Mouse (Mus musculus): ENCODE data around the gene Deaf1. TPM values are rescaled to one million over a fixed set of nuclear protein-coding genes. Genes with fewer than 3 reads are reported as not detected.

Gene Deaf1
- polyA plus RNA-seq, 1 experiment from 2014 or later = 77.5 TPM

DNA sequence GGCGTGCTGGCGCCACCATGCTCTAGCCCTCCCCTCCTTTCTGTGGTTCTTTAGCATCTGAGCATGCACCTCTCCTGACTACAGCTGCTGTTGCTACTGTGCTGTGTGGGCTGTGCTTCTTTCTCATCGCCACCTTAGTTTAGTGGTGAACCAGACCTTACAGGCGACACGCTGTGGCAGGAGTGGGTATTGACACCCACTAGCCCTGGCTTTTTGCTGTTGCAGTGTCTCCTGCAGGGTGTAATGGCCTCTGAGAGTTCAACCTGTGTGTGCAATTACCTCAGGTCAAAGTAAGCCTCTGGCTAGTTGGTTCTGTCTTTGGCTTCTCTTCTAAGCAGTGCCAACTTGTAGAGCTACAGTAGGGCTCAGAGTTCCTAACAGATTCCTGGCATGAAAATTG, 11.5 kb downstream of the Deaf1 start:
- Histone ChIP-seq H3K9ac (no peak overlapping the region), H3K4me2 (replicated peaks) (no peak overlapping the region), H3K27me3 (no peaks in the 10 kb centered on the region), H3K4me1 (no peaks in the 10 kb centered on the region), H3K4me3 (no peak overlapping the region), H3K27ac (no peak overlapping the region), H3K9me3 (no peaks in the 10 kb centered on the region), H3K36me3 (peaks cover 97% of the 10 kb centered on the region)
- 76% methylated on average over 5 of the region's 5 CpGs for WGBS
- ATAC-seq (ENCODE audit: low FRiP score, low read depth) = no peak

DNA sequence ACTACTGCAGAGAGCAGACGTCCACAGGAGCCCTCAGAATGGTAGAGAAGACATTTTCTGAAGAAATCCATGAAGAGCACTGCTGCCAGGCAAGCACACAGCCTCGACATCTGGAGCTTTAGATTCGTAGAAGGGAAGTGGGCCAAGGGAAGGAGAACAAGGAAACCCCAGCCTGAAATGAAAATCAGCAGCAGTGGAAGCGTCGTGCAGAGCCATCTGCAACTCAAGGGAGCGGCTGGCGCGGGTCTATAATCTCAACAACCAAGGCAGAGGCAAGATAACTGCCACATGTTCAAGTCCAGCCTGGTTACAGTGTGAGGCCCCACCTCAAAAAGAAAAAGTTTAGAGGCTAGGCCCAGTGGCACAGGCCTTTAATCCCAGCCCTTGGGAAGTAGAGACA, 12.4 kb downstream of the Deaf1 start:
- Histone ChIP-seq H3K4me1 (no peaks in the 10 kb centered on the region), H3K27ac (no peak overlapping the region), H3K9ac (no peak overlapping the region), H3K4me2 (replicated peaks) (no peak overlapping the region), H3K36me3 (peaks cover 97% of the 10 kb centered on the region), H3K9me3 (no peaks in the 10 kb centered on the region), H3K4me3 (no peak overlapping the region), H3K27me3 (no peaks in the 10 kb centered on the region)
- 83% methylated on average over 8 of the region's 8 CpGs for WGBS
- ATAC-seq (ENCODE audit: low FRiP score, low read depth) = no peak

GRCm38 (mm10) chr7:141314416-141314815, 13.1 kb downstream of the Deaf1 start:
- no peak overlapping the region for H3K9ac ChIP-seq
- H3K27me3 ChIP-seq = no peaks in the 10 kb centered on the region
- H3K9me3 ChIP-seq = no peaks in the 10 kb centered on the region
- H3K36me3 ChIP-seq = peaks cover 99% of the 10 kb centered on the region
- no peak overlapping the region for H3K4me3 ChIP-seq
- 85% methylated on average over 2 of the region's 2 CpGs for WGBS
- ATAC-seq (ENCODE audit: low FRiP score, low read depth) = no peak
- no peak overlapping the region for H3K4me2 ChIP-seq (replicated peaks)
- H3K4me1 ChIP-seq = no peaks in the 10 kb centered on the region
- no peak overlapping the region for H3K27ac ChIP-seq

GRCm38 (mm10) chr7:141304537-141304936, 23.0 kb downstream of the Deaf1 start:
- no peak overlapping the region for H3K4me3 ChIP-seq
- H3K9me3 ChIP-seq = no peaks in the 10 kb centered on the region
- no peak for ATAC-seq (ENCODE audit: low FRiP score, low read depth)
- no peak overlapping the region for H3K27ac ChIP-seq
- WGBS = 92% methylated on average over 4 of the region's 4 CpGs
- peaks cover 98% of the 10 kb centered on the region for H3K36me3 ChIP-seq
- H3K9ac ChIP-seq = no peak overlapping the region
- no peaks in the 10 kb centered on the region for H3K27me3 ChIP-seq
- H3K4me2 ChIP-seq (replicated peaks) = no peak overlapping the region
- H3K4me1 ChIP-seq = no peaks in the 10 kb centered on the region

GRCm38 (mm10) chr7:141302702-141303268, 24.7 kb downstream of the Deaf1 start:
- Histone ChIP-seq H3K9me3 (no peaks in the 10 kb centered on the region), H3K4me3 (no peak overlapping the region), H3K36me3 (peaks cover 93% of the 10 kb centered on the region), H3K27ac (no peak overlapping the region), H3K4me2 (replicated peaks) (no peak overlapping the region), H3K9ac (no peak overlapping the region), H3K4me1 (no peaks in the 10 kb centered on the region), H3K27me3 (no peaks in the 10 kb centered on the region)
- ATAC-seq (ENCODE audit: low FRiP score, low read depth) = no peak
- 77% methylated on average over 1 of the region's 1 CpGs for WGBS

GRCm38 (mm10) chr7:141301386-141301785, 26.1 kb downstream of the Deaf1 start:
- H3K4me2 ChIP-seq (replicated peaks) = no peak overlapping the region
- peaks cover 94% of the 10 kb centered on the region for H3K36me3 ChIP-seq
- H3K4me3 ChIP-seq = no peak overlapping the region
- no peaks in the 10 kb centered on the region for H3K9me3 ChIP-seq
- no peaks in the 10 kb centered on the region for H3K4me1 ChIP-seq
- peaks cover 2% of the 10 kb centered on the region for H3K27me3 ChIP-seq
- no peak for ATAC-seq (ENCODE audit: low FRiP score, low read depth)
- H3K9ac ChIP-seq = no peak overlapping the region
- 95% methylated on average over 9 of the region's 9 CpGs for WGBS
- no peak overlapping the region for H3K27ac ChIP-seq

DNA sequence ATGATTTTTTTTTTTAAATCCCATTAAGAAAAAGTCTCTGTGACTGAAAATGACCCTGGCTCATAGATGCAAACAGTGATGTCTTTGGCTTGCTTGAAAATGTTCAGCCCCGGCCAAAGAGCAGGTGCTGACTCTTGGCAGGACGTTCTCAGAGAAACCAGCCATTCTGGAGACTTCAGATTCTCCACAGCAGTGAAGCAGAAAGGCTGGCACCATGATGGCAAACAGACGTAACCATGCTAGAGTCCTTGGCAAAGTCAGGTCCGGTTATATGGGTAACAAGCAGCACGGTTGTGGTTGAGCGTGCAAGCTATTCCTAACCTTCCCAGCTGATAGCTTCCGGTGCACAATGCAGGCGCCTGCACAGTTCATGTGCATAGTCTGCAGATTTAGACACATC, 28.3 kb downstream of the Deaf1 start:
- ATAC-seq (ENCODE audit: low FRiP score, low read depth) = no peak
- no peak overlapping the region for H3K4me2 ChIP-seq (replicated peaks)
- no peaks in the 10 kb centered on the region for H3K9me3 ChIP-seq
- no peak overlapping the region for H3K4me3 ChIP-seq
- no peak overlapping the region for H3K27ac ChIP-seq
- H3K9ac ChIP-seq = no peak overlapping the region
- peaks cover 76% of the 10 kb centered on the region for H3K36me3 ChIP-seq
- H3K4me1 ChIP-seq = peaks cover 5% of the 10 kb centered on the region
- peaks cover 24% of the 10 kb centered on the region for H3K27me3 ChIP-seq
- WGBS = 95% methylated on average over 8 of the region's 8 CpGs

DNA sequence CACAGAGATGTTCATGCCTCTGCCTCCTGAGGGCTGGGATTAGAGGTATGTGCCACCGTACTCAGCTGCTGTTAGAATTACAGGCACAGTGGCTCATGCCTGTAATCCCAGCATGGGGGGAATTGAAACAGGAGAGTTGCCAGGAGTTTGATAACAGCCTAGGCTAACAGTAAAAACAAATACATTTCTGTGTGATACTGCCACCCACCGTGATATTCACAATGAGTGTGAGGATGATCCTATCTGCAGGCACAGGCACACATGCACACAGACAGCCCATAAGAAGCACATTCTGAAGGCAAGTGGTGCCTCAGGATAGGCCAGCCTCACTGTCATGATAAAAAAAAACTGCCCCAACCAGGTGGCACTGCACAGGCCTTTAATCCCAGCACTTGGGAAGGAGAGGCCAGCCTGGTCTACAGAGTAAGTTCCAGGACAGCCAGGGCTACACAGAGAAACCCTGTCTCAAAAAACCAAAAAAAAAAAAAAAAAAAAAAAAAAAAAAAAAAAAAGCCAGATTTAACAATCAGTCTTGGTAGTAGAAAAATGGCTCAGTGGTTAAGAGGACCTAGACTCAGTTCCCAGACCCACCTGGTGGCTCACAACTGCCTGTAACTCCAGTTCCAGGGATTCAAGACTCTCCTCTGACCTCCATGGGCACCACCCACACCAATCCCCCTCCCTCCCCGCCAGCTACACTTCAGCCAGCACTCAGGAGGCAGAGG, 29.4 kb downstream of the Deaf1 start:
- H3K36me3 ChIP-seq = peaks cover 65% of the 10 kb centered on the region
- 84% methylated on average over 3 of the region's 3 CpGs for WGBS
- peaks cover 35% of the 10 kb centered on the region for H3K27me3 ChIP-seq
- H3K9ac ChIP-seq = no peak overlapping the region
- no peak overlapping the region for H3K4me3 ChIP-seq
- H3K4me2 ChIP-seq (replicated peaks) = no peak overlapping the region
- ATAC-seq (ENCODE audit: low FRiP score, low read depth) = no peak
- no peaks in the 10 kb centered on the region for H3K9me3 ChIP-seq
- H3K27ac ChIP-seq = no peak overlapping the region
- peaks cover 14% of the 10 kb centered on the region for H3K4me1 ChIP-seq

GRCm38 (mm10) chr7:141294479-141294878, 33.0 kb downstream of the Deaf1 start:
- H3K27ac ChIP-seq = no peak overlapping the region
- H3K9me3 ChIP-seq = no peaks in the 10 kb centered on the region
- H3K4me3 ChIP-seq = peak overlapping the region; percentile 46
- peaks cover 31% of the 10 kb centered on the region for H3K36me3 ChIP-seq
- ATAC-seq (ENCODE audit: low FRiP score, low read depth) = no peak
- peaks cover 29% of the 10 kb centered on the region for H3K4me1 ChIP-seq
- 7% methylated on average over 22 of the region's 22 CpGs for WGBS
- peak overlapping the region; percentile 81 for H3K4me2 ChIP-seq (replicated peaks)
- peak overlapping the region; percentile 67 for H3K9ac ChIP-seq
- H3K27me3 ChIP-seq = peaks cover 62% of the 10 kb centered on the region

DNA sequence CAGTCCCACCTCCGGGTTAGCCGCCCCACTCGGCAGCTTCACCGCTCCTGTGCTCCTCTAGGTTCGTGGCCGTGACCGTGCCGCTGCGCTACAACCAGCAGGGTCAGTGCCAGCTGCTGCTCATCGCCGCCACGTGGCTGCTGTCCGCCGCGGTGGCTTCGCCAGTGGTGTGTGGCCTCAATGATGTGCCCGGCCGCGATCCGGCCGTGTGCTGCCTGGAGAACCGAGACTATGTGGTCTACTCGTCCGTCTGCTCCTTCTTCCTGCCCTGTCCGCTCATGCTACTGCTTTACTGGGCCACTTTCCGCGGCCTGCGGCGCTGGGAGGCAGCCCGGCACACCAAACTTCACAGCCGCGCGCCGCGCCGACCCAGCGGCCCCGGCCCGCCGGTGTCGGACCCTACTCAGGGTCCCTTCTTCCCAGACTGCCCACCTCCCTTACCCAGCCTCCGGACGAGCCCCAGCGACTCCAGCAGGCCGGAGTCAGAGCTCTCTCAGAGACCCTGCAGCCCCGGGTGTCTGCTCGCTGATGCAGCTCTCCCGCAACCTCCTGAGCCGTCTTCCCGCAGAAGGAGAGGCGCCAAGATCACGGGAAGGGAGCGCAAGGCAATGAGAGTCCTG, 33.5 kb downstream of the Deaf1 start:
- H3K36me3 ChIP-seq = peaks cover 25% of the 10 kb centered on the region
- 0 out of 2 replicates have a peak, but pooled peaks have one; percentile 18 for ATAC-seq (ENCODE audit: low FRiP score, low read depth)
- H3K9ac ChIP-seq = peak overlapping the region; percentile 67
- peaks cover 62% of the 10 kb centered on the region for H3K27me3 ChIP-seq
- no peak overlapping the region for H3K27ac ChIP-seq
- 1% methylated on average over 53 of the region's 53 CpGs for WGBS
- peak overlapping the region; percentile 81 for H3K4me2 ChIP-seq (replicated peaks)
- peak overlapping the region; percentile 46 for H3K4me3 ChIP-seq
- H3K9me3 ChIP-seq = no peaks in the 10 kb centered on the region
- peaks cover 29% of the 10 kb centered on the region for H3K4me1 ChIP-seq

DNA sequence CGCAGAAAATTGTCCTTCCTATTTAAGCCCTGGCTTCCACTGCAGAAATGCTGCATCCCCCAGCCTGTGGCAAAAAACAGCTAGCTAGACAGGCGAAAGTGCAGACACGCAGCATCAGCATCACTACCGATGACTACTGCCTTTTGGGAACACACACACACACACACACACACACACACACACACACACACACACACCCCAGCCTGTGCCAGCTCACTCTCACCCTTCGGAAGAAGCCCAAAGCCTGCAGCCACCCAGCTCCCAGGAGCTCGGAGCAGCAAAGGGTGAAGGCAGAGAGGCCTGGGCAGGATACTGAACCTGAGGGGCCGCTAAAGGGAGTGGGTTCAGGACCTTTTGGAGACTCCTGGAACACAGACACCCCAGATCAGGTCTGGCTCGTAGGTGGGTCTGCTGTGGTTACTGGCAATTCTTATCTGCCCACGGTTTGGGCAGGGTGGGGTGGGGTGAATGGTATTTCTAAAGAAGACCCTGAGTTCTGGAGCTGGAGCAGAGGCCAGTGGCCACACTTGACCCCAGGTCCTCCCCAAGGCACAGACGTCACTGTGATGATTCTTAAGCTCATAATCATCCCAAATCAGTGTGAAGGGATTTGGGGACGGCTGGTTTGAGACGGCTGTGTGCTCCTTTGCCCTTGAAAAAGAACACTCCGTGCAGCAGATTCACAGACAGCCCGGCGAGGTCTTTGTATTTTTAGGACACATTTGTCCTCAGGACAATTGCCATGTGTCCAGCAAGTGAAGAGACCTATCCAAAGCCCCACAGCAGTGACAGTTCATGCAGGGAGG, 34.7 kb downstream of the Deaf1 start:
- 44% methylated on average over 15 of the region's 15 CpGs for WGBS
- Histone ChIP-seq H3K9ac (peak overlapping the region; percentile 73; the same call in 1 of the 2 replicates), H3K9me3 (no peaks in the 10 kb centered on the region), H3K36me3 (peaks cover 18% of the 10 kb centered on the region), H3K4me3 (peak overlapping the region; percentile 63), H3K4me2 (replicated peaks) (peak overlapping the region; percentile 96), H3K4me1 (peaks cover 29% of the 10 kb centered on the region), H3K27ac (no peak overlapping the region), H3K27me3 (peaks cover 62% of the 10 kb centered on the region)
- no peak for ATAC-seq (ENCODE audit: low FRiP score, low read depth)
